Comparison of ENCODE assay signal across 12 mouse cellular contexts in the genomic region with DNA sequence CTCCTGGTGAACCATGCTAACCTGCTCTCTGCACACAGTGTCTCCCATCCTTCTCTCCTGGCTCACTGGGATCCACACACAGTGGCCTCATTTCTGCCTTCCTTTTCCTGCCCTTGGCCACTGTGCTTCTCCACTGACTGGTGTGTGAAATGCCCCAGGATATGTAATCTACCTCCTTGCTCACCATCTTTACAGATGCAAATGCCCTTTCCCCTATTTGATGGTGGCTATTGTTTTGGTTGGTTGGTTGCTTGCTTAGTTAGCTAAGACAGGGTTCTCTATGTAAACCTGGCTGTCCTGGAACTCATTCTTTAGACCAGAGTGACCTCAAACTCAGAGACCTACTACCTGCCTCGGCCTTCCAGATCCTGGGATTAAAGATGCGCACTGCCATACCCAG.
"Had no signal": no experiment of that assay in that cellular context is flagged by ENCODE, and none has a peak within 500 bp of the region (broad histone marks: within the 10 kb centered on the region; RNA-seq: fewer than 3 reads in every experiment).

No protein-coding gene starts in this region.

- H3K9me3 ChIP-seq: intestine, embryonic 15.5 days; limb, embryonic 13.5 days; midbrain, embryonic 10.5 days had no signal

- H3K27me3 ChIP-seq: intestine, embryonic 15.5 days; limb, embryonic 13.5 days had no signal

- H3K36me3 ChIP-seq: intestine, embryonic 15.5 days; midbrain, embryonic 10.5 days had no signal

- DNase-seq: kidney, adult 2 months; left cerebral cortex, postnatal 4 days; lung, adult 18-20 months; midbrain, embryonic 14.5 days; right cerebral cortex, postnatal 4 days; spleen, adult 18-20 months; thymus, postnatal 14 days had no signal

- H3K27ac ChIP-seq: intestine, embryonic 15.5 days; limb, embryonic 13.5 days; liver, embryonic 14.5 days; midbrain, embryonic 10.5 days had no signal

- H3K4me1 ChIP-seq: limb, embryonic 13.5 days had no signal

- H3K9ac ChIP-seq: intestine, embryonic 15.5 days; limb, embryonic 13.5 days; liver, embryonic 14.5 days had no signal

- H3K4me2 ChIP-seq: intestine, embryonic 15.5 days; limb, embryonic 13.5 days had no signal

- H3K4me3 ChIP-seq: intestine, embryonic 15.5 days; limb, embryonic 13.5 days; midbrain, embryonic 10.5 days; myocyte had no signal
